Mouse (Mus musculus) induced T-regulatory cell, adult 2 months (primary cell): ENCODE measurements around the gene Mum1.

ENCODE experiments used
- DNase-seq: peaks from one replicate; pipeline ENCODE4 v3.0.0-alpha.2; 2012; ENCODE audit warnings: low read depth

The Mum1 gene

GRCm38 (mm10) chr10:80250573-80250972, 24.3 kb downstream of the Mum1 start:
- no peak for DNase-seq

GRCm38 (mm10) chr10:80252011-80252410, 25.8 kb downstream of the Mum1 start:
- no peak for DNase-seq

- no peak for DNase-seq
Measured at GRCm38 (mm10) chr10:80252493-80253274, 26.4 kb downstream of the Mum1 start.

- no peak for DNase-seq
Measured at GRCm38 (mm10) chr10:80253551-80253950, 27.3 kb downstream of the Mum1 start.

- no peak for DNase-seq
Measured at GRCm38 (mm10) chr10:80254331-80255297, 28.4 kb downstream of the Mum1 start.

GRCm38 (mm10) chr10:80255881-80256535, 29.8 kb downstream of the Mum1 start:
- no peak for DNase-seq

GRCm38 (mm10) chr10:80257936-80258335, 31.7 kb downstream of the Mum1 start:
- DNase-seq = no peak

GRCm38 (mm10) chr10:80258752-80259462, 32.7 kb downstream of the Mum1 start:
- DNase-seq = no peak

- DNase-seq = no peak
Measured at GRCm38 (mm10) chr10:80259463-80259805, 33.2 kb downstream of the Mum1 start.

GRCm38 (mm10) chr10:80259861-80260641, 33.8 kb downstream of the Mum1 start:
- peak; percentile 14 for DNase-seq

- DNase-seq = peak; percentile 97
Measured at GRCm38 (mm10) chr10:80260642-80261584, 34.7 kb downstream of the Mum1 start, which contains the start of the genes Gamt and Dazap1. Gene Gamt (minus strand): TSS chr10:80261012. Gene Dazap1 (plus strand): TSS chr10:80261486.

- peak; percentile 90 for DNase-seq
Measured at GRCm38 (mm10) chr10:80261585-80261968, 35.3 kb downstream of the Mum1 start.

GRCm38 (mm10) chr10:80262169-80262568, 35.9 kb downstream of the Mum1 start:
- no peak for DNase-seq

- no peak for DNase-seq
Measured at GRCm38 (mm10) chr10:80262776-80263365, 36.6 kb downstream of the Mum1 start.

- peak; percentile 99 for DNase-seq
Measured at GRCm38 (mm10) chr10:80264341-80265148, 38.3 kb downstream of the Mum1 start.

- DNase-seq = no peak
Measured at GRCm38 (mm10) chr10:80265149-80265486, 38.9 kb downstream of the Mum1 start.

- no peak for DNase-seq
Measured at GRCm38 (mm10) chr10:80270099-80270498, 43.9 kb downstream of the Mum1 start.

GRCm38 (mm10) chr10:80270734-80271181, 44.5 kb downstream of the Mum1 start:
- DNase-seq = no peak
